Mouse (Mus musculus): ENCODE results near the gene Cutc.

Gene Cutc

DNA sequence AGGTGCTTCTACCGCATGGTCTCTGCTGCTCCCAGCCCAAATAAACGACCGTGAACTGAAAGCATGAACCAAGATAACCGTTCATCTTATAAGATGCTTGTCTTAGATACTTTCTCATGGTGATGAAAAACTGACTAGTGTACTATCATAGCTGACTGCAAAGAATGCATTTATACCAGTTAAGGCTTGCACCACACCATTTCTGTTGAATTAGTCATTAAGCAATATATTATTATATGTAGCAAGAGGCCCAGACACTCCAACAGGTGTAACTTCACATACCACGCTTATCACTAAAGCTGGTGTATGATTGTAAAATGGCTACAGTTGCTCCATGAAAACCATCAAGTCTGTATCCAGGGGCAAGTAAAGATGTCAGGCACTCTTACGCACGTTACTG, 37.0 kb downstream of the Cutc start:
- intact Hi-C loops (cut with DNase I): no loop called here

GRCm38 (mm10) chr19:43792537-43792936, 39.7 kb downstream of the Cutc start:
- intact Hi-C loops (cut with DNase I): no loop called here

GRCm38 (mm10) chr19:43793951-43794350, 41.2 kb downstream of the Cutc start:
- intact Hi-C loops (cut with DNase I): no loop called here

DNA sequence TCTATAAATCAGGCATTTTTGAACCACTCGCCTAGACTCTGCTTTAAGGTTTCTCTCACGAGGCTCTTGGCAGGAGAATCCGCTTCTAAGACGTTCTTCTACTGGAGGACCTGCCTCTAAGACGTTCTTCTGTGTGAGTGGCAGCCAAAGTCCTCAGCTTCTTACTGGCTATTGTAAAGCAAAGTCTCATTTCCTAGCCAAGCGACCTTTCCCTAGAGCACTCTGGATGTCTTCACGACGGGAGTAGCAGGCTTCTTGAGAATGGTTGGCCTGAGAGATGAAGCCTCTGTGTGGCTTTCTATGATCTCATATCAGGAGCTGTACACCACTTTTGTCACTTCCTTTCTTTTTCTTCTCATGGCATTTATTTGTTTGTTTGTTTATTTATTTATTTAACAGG, 42.7 kb downstream of the Cutc start:
- intact Hi-C loops (cut with DNase I): no loop called here

DNA sequence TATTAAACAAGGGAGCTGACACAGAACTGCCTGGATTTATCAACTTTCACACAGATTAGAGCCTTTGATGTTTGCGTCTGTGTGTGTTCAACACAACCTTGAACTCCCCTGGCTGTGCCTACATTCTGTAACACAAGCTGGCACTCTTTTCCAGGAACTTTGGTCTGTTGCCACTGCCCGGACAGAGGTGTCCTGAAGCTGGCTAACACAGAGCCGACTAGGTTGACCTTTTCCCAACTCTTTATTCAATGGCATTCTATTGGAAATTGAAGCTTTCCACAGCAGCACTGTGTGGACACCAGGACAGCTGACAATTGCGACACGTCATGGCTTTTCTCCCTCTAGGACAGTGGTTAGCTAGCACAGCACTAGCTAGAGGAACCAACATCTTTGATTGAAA, 44.4 kb downstream of the Cutc start:
- intact Hi-C loops (cut with DNase I): no loop called here

- intact Hi-C loops (cut with DNase I): no loop called here
These were observed 48.7 kb downstream of the Cutc start for GRCm38 (mm10) chr19:43801427-43802051.

GRCm38 (mm10) chr19:43803866-43804265, 51.1 kb downstream of the Cutc start:
- intact Hi-C loops (cut with DNase I): no loop called here

DNA sequence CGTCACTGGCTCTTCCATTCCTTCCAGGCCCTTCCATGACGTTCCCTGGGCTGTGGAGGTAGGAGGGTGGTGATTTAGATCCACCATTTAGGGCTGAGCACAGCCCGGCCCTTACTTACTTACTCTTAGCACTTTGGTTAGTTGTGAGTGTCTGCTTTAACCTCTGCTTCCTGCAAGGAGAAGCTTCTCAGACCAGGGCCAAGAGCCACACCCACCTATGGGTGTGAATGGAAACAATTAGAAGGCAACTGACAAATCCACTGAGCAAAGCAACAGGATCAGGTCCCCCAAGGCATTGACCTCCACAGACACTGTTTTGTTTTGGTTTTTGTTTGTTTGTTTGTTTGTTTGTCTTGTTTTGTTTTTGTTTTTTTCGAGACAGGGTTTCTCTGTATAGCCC, 56.5 kb downstream of the Cutc start:
- intact Hi-C loops (cut with DNase I): no loop called here

DNA sequence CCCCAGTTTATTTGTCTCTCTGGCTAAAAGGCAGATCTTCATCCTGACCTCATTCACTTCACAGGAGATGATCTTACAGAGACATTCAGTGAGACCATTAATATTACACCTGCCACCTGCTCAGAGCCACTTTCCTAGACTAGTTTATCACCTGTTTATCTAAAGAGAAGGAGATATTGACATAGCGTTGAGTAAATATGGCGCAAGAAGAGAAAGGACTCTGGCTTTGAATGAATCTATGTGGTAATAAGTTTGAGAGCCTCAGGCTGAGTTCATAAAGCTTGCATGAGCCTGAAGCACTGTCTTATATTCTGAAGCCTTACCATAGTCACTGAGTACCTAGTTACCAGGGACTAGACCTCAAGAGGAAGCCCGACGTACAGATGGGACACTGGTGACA, 58.6 kb downstream of the Cutc start:
- intact Hi-C loops (cut with DNase I): no loop called here

DNA sequence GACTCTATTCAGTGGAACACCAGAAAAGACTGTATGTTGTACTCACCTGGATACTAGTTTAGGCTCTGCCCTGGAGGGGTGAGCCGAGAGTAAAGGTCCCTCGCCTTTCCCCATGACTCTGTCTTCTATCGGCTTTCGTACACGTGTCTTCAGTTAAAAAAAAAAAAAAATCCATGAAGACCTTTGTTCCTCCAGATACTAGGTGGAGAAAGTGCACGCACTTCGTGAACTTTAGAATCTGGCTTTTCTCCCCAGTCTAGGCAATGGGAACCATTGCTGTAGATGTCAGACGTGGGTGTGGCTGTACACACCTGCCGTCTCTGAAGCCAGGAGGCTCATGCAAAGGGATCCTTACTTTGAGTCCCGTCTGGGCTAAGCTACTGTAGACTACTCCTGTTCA, 60.5 kb downstream of the Cutc start:
- intact Hi-C loops (cut with DNase I): no loop called here

- intact Hi-C loops (cut with DNase I): no loop called here
These were observed 63.0 kb downstream of the Cutc start for GRCm38 (mm10) chr19:43815661-43816414.
